Mouse (Mus musculus) kidney, adult 9 months (tissue): Measurements from ENCODE around the gene Tmem220.
A peak's percentile ranks its signal among the peaks of the same experiment; 100 is the strongest.

Source experiments
- DNase-seq: peaks from one replicate; pipeline ENCODE4 v3.0.0; 2022

The Tmem220 gene

GRCm38 (mm10) chr11:67067741-67068140 lies 42.8 kb downstream of the Tmem220 start:
- DNase-seq, result no peak

DNA sequence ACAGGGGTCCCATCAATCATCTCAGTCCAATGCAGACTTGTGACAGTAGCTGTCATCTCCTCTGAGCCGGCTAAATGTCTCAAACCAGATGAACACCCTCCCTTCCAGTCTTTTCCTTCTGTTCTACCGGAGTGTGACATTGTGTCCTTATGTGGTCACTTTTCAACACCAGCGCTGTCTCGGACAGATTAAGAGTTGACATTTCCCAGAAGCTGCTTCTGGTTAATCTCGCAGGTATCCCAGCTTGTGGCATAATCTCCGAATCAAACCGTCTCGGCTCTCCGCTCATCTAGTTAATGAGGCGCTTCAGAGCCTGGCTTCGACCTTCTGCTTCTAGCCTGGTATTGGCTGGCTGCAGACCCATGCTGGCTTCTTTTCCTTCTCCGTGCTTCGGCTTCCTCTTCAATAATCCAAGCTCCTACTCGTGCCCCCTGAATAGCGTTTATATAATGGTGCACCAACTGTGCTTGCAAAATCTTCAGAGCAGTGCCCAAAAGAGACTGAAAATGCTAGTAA lies 47.7 kb downstream of the Tmem220 start:
- no peak for DNase-seq

- DNase-seq, result no peak
Measured at GRCm38 (mm10) chr11:67075036-67075435, 50.1 kb downstream of the Tmem220 start.

GRCm38 (mm10) chr11:67076781-67077180 lies 51.8 kb downstream of the Tmem220 start:
- DNase-seq, result no peak

DNA sequence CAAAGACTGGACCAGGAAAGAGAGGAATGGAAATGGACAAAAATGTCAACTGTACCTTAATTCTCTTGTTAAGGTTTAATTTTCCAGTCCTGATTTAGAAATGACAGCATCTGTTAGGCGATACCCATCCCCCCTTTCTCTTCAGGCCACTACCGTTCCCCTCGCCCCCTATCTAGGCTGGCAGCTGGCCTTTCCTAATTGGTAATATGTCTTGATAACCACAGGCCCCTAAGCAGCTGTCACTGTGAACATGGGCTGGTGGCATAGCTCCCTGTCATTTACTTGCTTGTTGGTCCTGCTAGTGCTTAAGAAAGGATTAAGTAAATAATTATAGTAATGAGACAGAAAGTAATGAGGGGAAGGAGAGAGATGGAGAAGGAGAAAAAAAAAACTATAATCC lies 52.5 kb downstream of the Tmem220 start:
- DNase-seq, result no peak

DNA sequence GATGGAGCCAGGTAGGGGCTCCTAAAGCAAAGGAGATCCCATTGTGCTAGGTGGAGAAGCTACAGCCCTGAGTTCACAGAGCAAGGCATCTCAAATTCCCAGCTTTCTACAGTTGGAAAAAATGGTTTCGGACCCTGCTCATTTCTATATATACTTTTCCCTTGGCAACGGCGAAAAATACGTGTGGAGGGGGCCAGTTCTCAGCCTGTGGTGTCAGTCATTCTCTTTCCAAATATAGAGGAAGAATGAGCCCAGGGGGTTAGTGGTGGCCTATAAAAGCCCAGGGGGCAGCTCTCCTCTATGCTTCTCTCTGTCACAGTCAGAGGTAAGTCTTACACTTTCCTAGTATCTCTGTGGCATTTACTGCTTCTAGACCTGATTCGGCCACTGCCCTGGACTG lies 53.0 kb downstream of the Tmem220 start, which contains the start of gene Myh3:
Gene Myh3, plus strand, starts transcription at position 301 of the 400 bp plus-strand sequence.
- no peak for DNase-seq

- DNase-seq, result no peak
Measured at GRCm38 (mm10) chr11:67078888-67079287, 53.9 kb downstream of the Tmem220 start.

DNA sequence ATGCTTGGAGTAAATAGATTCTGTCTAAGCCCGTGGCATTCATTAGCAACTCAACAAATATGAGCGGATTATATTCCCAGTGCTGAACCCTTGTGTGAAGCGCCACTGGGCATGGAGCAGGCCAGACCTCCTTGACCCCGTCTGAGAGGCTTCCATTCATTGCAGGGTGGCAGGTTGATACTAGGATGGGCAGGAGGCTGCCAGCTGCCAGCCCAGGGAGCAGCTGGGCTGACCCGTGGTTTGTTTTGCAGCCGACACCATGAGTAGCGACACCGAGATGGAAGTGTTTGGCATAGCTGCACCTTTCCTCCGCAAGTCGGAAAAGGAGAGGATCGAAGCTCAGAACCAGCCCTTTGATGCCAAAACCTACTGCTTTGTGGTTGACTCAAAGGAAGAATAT lies 54.8 kb downstream of the Tmem220 start:
- DNase-seq, result no peak

DNA sequence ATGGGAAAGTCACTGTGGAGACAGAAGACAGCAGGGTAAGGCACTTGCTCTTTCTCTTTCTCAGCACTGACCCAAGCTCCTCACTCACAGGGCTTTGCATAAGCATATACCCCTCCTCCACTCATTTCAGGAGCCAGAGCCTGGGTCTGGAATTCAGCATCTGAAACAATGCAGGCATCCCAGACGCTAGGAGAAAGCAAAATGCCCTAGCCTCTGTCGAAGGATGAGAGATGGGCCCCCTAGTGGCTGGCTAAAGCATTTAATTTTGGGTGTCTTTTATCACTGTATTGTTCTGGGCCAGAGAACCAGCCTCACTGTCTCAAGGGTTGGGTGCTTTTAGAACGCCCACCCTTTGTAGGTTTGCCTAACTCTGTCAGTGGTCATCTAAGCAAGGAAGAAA lies 55.2 kb downstream of the Tmem220 start:
- peak; percentile 56 for DNase-seq

DNA sequence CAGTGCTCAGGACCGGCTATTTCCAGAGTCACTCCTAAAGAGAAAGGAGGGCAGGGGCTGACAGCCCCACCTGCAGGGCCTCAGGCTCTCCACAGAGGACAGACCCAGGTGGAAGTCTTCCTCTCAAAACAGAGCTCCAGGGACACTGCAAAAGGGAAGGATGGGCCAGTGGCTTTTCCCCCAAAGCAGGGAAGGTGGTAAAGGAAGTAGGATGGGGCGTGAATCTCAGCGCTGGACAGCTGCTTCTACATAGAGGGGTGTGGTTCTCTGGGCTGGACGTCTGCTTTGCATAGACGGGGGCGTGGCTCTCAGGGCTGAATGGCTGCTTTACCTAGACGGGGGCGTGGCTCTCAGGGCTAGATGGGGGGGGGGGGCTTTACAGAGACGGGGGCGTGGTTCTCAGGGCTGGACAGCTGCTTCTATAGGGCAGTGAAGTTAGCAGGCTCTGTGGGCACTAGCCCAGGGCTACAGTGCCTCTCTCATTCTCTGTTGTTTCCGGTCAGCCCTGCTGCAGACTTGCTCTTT lies 56.2 kb downstream of the Tmem220 start:
- peak; percentile 40 for DNase-seq

DNA sequence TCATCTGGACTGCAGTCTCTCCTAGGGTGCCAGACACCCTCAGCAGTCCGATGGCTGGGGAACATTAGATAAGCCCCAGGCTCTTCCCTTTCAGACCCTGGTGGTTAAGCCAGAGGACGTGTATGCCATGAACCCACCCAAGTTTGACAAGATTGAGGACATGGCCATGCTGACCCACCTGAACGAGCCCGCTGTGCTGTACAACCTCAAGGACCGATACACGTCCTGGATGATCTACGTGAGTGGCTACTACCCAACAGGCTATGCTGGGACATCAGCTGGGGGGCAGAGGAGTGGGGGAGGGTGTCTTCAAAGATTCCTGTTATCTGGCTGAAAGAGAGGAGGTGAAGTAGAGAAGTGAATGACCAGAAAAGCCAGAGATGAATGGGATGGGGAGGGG lies 57.2 kb downstream of the Tmem220 start:
- no peak for DNase-seq

DNA sequence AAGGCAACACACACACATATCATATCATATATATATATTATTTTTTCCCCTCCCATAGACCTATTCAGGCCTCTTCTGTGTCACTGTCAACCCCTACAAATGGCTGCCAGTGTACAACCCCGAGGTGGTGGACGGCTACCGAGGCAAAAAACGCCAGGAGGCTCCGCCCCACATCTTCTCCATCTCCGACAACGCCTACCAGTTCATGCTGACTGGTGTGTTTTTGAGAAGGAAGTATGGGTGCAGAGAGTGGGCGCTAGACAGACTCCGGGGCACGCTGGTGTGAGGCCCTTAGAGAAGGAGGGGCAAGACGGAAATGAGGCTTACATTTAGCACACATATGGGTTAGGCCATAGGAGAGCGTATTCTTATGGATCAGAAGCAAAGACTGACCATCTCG lies 57.8 kb downstream of the Tmem220 start:
- no peak for DNase-seq

DNA sequence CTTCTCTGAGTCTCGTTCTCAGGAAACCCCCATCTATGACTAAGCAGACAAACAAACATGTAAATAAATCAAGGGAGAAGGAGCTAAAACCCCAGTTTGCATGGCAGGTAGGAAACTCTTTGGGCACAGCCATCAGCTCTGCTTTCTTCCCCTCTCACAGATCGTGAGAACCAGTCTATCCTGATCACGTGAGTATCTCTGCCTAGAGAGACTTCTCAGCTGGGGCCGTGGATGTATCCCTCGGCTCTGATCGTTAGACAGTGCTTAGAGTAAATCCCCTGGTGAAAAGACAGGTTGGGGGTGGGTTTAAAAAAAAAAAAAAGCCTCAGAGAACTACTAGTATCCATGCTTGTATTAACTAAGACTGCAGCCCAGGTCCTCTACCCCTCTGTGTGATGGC lies 58.3 kb downstream of the Tmem220 start:
- DNase-seq, result no peak

- DNase-seq, result no peak
Measured at GRCm38 (mm10) chr11:67083712-67084340, 58.9 kb downstream of the Tmem220 start.
